Mouse (Mus musculus) liver, postnatal 0 days (tissue): ENCODE measurements around the gene Cntn5. TPM values are rescaled to one million over a fixed set of nuclear protein-coding genes. Genes with fewer than 3 reads are reported as not detected.

ENCODE experiments used
- ATAC-seq: fragments of 200-750 bp; cut with Nextera tagmentation; 2 replicates; pipeline ENCODE4 v1.8.0; 2017; ENCODE audit warnings: mild to moderate bottlenecking, moderate library complexity
- DNase-seq: peaks from one replicate; pipeline ENCODE4 v3.0.0-alpha.2; 2016
- H3K27ac ChIP-seq: fragments of 300-500 bp; sonication (generic); 2 replicates; pipeline ENCODE4 v1.5.1; 2014; ENCODE audit warnings: antibody characterized with exemption, moderate library complexity, mild to moderate bottlenecking, low read depth
- H3K27me3 ChIP-seq: fragments of 300-500 bp; sonication (generic); 2 replicates; pipeline ENCODE4 v1.6.1; 2014; ENCODE audit warnings: low read length, control low read depth, mixed read lengths; ENCODE audit not compliant: insufficient read depth
- H3K36me3 ChIP-seq: fragments of 300-500 bp; sonication (generic); replicated peaks from 2 replicates; pipeline ENCODE4 v1.6.1; 2014; ENCODE audit warnings: mild to moderate bottlenecking, control low read depth, low read length, moderate library complexity, mixed read lengths; ENCODE audit not compliant: insufficient read depth
- H3K4me1 ChIP-seq: fragments of 300-500 bp; sonication (generic); 2 replicates; pipeline ENCODE4 v1.6.1; 2014; ENCODE audit warnings: antibody characterized with exemption, mild to moderate bottlenecking, control low read depth; ENCODE audit not compliant: insufficient read depth
- H3K4me2 ChIP-seq: fragments of 300-500 bp; sonication (generic); 2 replicates; pipeline ENCODE4 v1.6.1; 2014; ENCODE audit warnings: low read depth, mild to moderate bottlenecking, low read length, moderate library complexity, mixed read lengths
- H3K4me3 ChIP-seq: fragments of 300-500 bp; sonication (generic); 2 replicates; pipeline ENCODE4 v1.5.1; 2014; ENCODE audit warnings: low read depth, low read length
- H3K9ac ChIP-seq: fragments of 300-500 bp; sonication (generic); replicated peaks from 2 replicates; pipeline ENCODE4 v1.6.1; 2014; ENCODE audit warnings: mild to moderate bottlenecking, moderate library complexity
- H3K9me3 ChIP-seq: fragments of 300-500 bp; sonication (generic); 2 replicates; pipeline ENCODE4 v1.6.1; 2016; ENCODE audit warnings: mild to moderate bottlenecking, control low read depth, low read length, mixed read lengths
- CTCF ChIP-seq: sonication (generic); IDR thresholded peaks from 2 replicates; pipeline ENCODE4 v1.5.1; 2016; ENCODE audit warnings: antibody characterized with exemption, low read depth
- EP300 ChIP-seq: IDR thresholded peaks from 2 replicates; pipeline ENCODE4 v1.6.1; 2016; ENCODE audit warnings: antibody characterized with exemption, low read depth, mild to moderate bottlenecking
- WGBS: fragments of 180-500 bp; shearing (Covaris S2); extraction: QIAGEN DNeasy Blood & Tissue Kit; methylation state at CpG from one replicate; pipeline ENCODE4 v1.1.7; 2014; ENCODE audit not compliant: insufficient replicate concordance; 5-methylcytosine and 5-hydroxymethylcytosine counted together
- microRNA-seq: library from miRNA; unstranded; fragments of <30 nt; microRNA quantifications from one replicate; pipeline ENCODE4, GENCODE M21; 2016
- polyA plus RNA-seq: library from polyadenylated mRNA; unstranded; fragments of >200 nt; fragmentation: Nextera tagmentation; extraction: Ambion mirVana; gene quantifications from 2 replicates; pipeline ENCODE4 v1.2.1, GENCODE M21; 2015

Cntn5 gene
- polyA plus RNA-seq, 1 experiment from 2014 or later, result not detected

GRCm38 (mm10) chr9:9653463-9653862 is 1251.1 kb downstream of the Cntn5 start:
- Histone ChIP-seq H3K27me3 (no peaks in the 10 kb centered on the region), H3K36me3 (no peaks in the 10 kb centered on the region), H3K4me3 (no peak overlapping the region), H3K4me2 (no peak overlapping the region), H3K9me3 (no peaks in the 10 kb centered on the region), H3K27ac (no peak overlapping the region), H3K4me1 (no peaks in the 10 kb centered on the region), H3K9ac (no peak overlapping the region)
- no peak for TF ChIP-seq CTCF
- TF ChIP-seq EP300, result no peak
- WGBS, result 43% methylated on average over 3 of the region's 3 CpGs
- ATAC-seq (peak; percentile 51), DNase-seq (no peak)

- Histone ChIP-seq H3K27me3 (no peaks in the 10 kb centered on the region), H3K36me3 (no peaks in the 10 kb centered on the region), H3K9ac (no peak overlapping the region), H3K4me1 (no peaks in the 10 kb centered on the region), H3K9me3 (no peaks in the 10 kb centered on the region), H3K4me3 (no peak overlapping the region), H3K4me2 (no peak overlapping the region), H3K27ac (no peak overlapping the region)
- WGBS, result 70% methylated on average over 3 of the region's 3 CpGs
- ATAC-seq (no peak), DNase-seq (no peak)
- TF ChIP-seq EP300 (no peak), CTCF (no peak)
These were observed 1257.2 kb downstream of the Cntn5 start for GRCm38 (mm10) chr9:9647361-9647760.

- no peak for ATAC-seq
- Histone ChIP-seq H3K4me1 (no peaks in the 10 kb centered on the region), H3K4me2 (no peak overlapping the region), H3K36me3 (no peaks in the 10 kb centered on the region), H3K27ac (no peak overlapping the region), H3K27me3 (no peaks in the 10 kb centered on the region), H3K4me3 (no peak overlapping the region), H3K9me3 (no peaks in the 10 kb centered on the region), H3K9ac (no peak overlapping the region)
- TF ChIP-seq EP300 (no peak), CTCF (no peak)
- WGBS, result 79% methylated on average over 1 of the region's 1 CpGs
- no peak for DNase-seq
These were observed 1258.3 kb downstream of the Cntn5 start for GRCm38 (mm10) chr9:9646276-9646675.

Small RNA genes lying within 50 kb of the gene (microRNA-seq; reads per million reads assigned to microRNA genes)
- gene Gm24496 (not detected), gene Gm25086 (not detected), gene Gm26195 (not detected), gene Mir6237 (not detected)
